Mouse (Mus musculus) Muller cell, postnatal 12 days (primary cell): Measurements from ENCODE around the gene Grk6.

ENCODE experiments used
- DNase-seq: peaks from one replicate; pipeline ENCODE4 v3.0.0-alpha.2; 2015; ENCODE audit errors: inconsistent ontology term

Gene Grk6

GRCm38 (mm10) chr13:55464027-55464884 is 19.4 kb downstream of the Grk6 start, which contains the start of gene Prr7:
TSS of gene Prr7 (plus strand) at chr13:55464267.
- peak; percentile 86 for DNase-seq

GRCm38 (mm10) chr13:55465184-55465583 is 20.3 kb downstream of the Grk6 start:
- peak; percentile 99 for DNase-seq

- DNase-seq: no peak
Measured at GRCm38 (mm10) chr13:55465830-55466440, 21.1 kb downstream of the Grk6 start.

GRCm38 (mm10) chr13:55468851-55469560 is 24.1 kb downstream of the Grk6 start:
- peak; percentile 60 for DNase-seq

- peak; percentile 94 for DNase-seq
Measured at GRCm38 (mm10) chr13:55470372-55470771, 25.5 kb downstream of the Grk6 start.

GRCm38 (mm10) chr13:55471156-55471818 is 26.4 kb downstream of the Grk6 start:
- DNase-seq: peak; percentile 94

- no peak for DNase-seq
Measured at GRCm38 (mm10) chr13:55471819-55472131, 26.9 kb downstream of the Grk6 start.

- DNase-seq: peak; percentile 78
Measured at GRCm38 (mm10) chr13:55472132-55473022, 27.5 kb downstream of the Grk6 start.

- peak; percentile 52 for DNase-seq
Measured at GRCm38 (mm10) chr13:55473076-55473831, 28.4 kb downstream of the Grk6 start.

GRCm38 (mm10) chr13:55473961-55474360 is 29.1 kb downstream of the Grk6 start:
- DNase-seq: no peak

GRCm38 (mm10) chr13:55474621-55475069 is 29.8 kb downstream of the Grk6 start:
- peak; percentile 75 for DNase-seq

- peak; percentile 52 for DNase-seq
Measured at GRCm38 (mm10) chr13:55475750-55476149, 30.9 kb downstream of the Grk6 start.

GRCm38 (mm10) chr13:55476256-55476655 is 31.4 kb downstream of the Grk6 start:
- DNase-seq: no peak

GRCm38 (mm10) chr13:55477492-55477891 is 32.6 kb downstream of the Grk6 start:
- DNase-seq: no peak

- no peak for DNase-seq
Measured at GRCm38 (mm10) chr13:55478036-55478435, 33.2 kb downstream of the Grk6 start.

GRCm38 (mm10) chr13:55479008-55479407 is 34.1 kb downstream of the Grk6 start:
- no peak for DNase-seq

GRCm38 (mm10) chr13:55479929-55480328 is 35.1 kb downstream of the Grk6 start:
- DNase-seq: no peak

- peak; percentile 91 for DNase-seq
Measured at GRCm38 (mm10) chr13:55482542-55482941, 37.7 kb downstream of the Grk6 start.

- DNase-seq: peak; percentile 90
Measured at GRCm38 (mm10) chr13:55483071-55483470, 38.2 kb downstream of the Grk6 start.

- no peak for DNase-seq
Measured at GRCm38 (mm10) chr13:55483593-55483992, 38.7 kb downstream of the Grk6 start.
